Mouse (Mus musculus): ENCODE measurements around the gene Fgfr2. TPM values are rescaled to one million over a fixed set of nuclear protein-coding genes. Genes with fewer than 3 reads are reported as not detected.

Fgfr2 gene
- polyA plus RNA-seq, 1 experiment from 2014 or later: 24.9 TPM

- WGBS (ENCODE audit: insufficient replicate concordance): 57% methylated on average over 7 of the region's 7 CpGs
- no peaks in the 10 kb centered on the region for H3K9me3 ChIP-seq (replicated peaks; ENCODE audit: control insufficient read depth, low read length)
- ATAC-seq (replicated peaks; ENCODE audit: insufficient number of reproducible peaks, low FRiP score, low TSS enrichment): no peak
- no peaks in the 10 kb centered on the region for H3K27me3 ChIP-seq (ENCODE audit: control insufficient read depth, insufficient read depth, low read length)
- H3K4me1 ChIP-seq (ENCODE audit: control insufficient read depth, insufficient read depth, low read length): peaks cover 17% of the 10 kb centered on the region
- H3K4me2 ChIP-seq: no peak overlapping the region
- H3K36me3 ChIP-seq (ENCODE audit: control insufficient read depth, insufficient read depth, low read length): no peaks in the 10 kb centered on the region
- H3K27ac ChIP-seq (ENCODE audit: low read depth, low read length): no peak overlapping the region
- H3K4me3 ChIP-seq (ENCODE audit: low read depth, low read length): no peak overlapping the region
- no peak overlapping the region for H3K9ac ChIP-seq (ENCODE audit: low read depth, low read length)
Measured at GRCm38 (mm10) chr7:130174525-130174924, 2948.6 kb downstream of the Fgfr2 start.

- WGBS (ENCODE audit: insufficient replicate concordance): 71% methylated on average over 5 of the region's 5 CpGs
- no peak overlapping the region for H3K4me2 ChIP-seq
- H3K27me3 ChIP-seq (ENCODE audit: control insufficient read depth, insufficient read depth, low read length): no peaks in the 10 kb centered on the region
- no peak overlapping the region for H3K27ac ChIP-seq (ENCODE audit: low read depth, low read length)
- no peak overlapping the region for H3K4me3 ChIP-seq (ENCODE audit: low read depth, low read length)
- no peak for ATAC-seq (replicated peaks; ENCODE audit: insufficient number of reproducible peaks, low FRiP score, low TSS enrichment)
- H3K36me3 ChIP-seq (ENCODE audit: control insufficient read depth, insufficient read depth, low read length): no peaks in the 10 kb centered on the region
- H3K4me1 ChIP-seq (ENCODE audit: control insufficient read depth, insufficient read depth, low read length): peaks cover 17% of the 10 kb centered on the region
- no peak overlapping the region for H3K9ac ChIP-seq (ENCODE audit: low read depth, low read length)
- no peaks in the 10 kb centered on the region for H3K9me3 ChIP-seq (replicated peaks; ENCODE audit: control insufficient read depth, low read length)
Measured at GRCm38 (mm10) chr7:130173914-130174313, 2949.2 kb downstream of the Fgfr2 start.

DNA sequence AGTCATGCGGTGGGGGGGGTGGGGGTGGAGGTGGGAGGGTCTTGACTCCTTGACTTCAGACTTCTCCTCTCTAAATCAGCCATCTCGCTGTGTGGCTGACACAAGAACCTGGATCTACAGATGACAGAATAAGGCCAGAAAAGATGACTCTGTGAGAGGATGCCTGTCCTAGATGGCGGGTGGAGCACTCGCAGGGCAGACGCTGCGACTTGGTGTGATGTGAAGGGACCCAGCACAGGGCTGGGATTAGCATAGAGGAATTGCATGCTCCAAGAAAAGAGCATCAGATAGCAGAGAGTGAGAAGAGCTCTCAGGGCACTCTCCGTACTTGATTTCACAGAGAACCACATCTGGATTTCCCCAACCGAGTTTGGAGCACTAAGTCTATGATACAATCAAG is 2953.0 kb downstream of the Fgfr2 start:
- H3K9me3 ChIP-seq (replicated peaks; ENCODE audit: control insufficient read depth, low read length): no peaks in the 10 kb centered on the region
- H3K4me3 ChIP-seq (ENCODE audit: low read depth, low read length): no peak overlapping the region
- H3K27me3 ChIP-seq (ENCODE audit: control insufficient read depth, insufficient read depth, low read length): no peaks in the 10 kb centered on the region
- 0 out of 2 replicates have a peak, but pooled peaks cover 2% of the 10 kb centered on the region for H3K36me3 ChIP-seq (ENCODE audit: control insufficient read depth, insufficient read depth, low read length)
- peaks cover 16% of the 10 kb centered on the region for H3K4me1 ChIP-seq (ENCODE audit: control insufficient read depth, insufficient read depth, low read length)
- 38% methylated on average over 8 of the region's 8 CpGs for WGBS (ENCODE audit: insufficient replicate concordance)
- H3K4me2 ChIP-seq: no peak overlapping the region
- no peak overlapping the region for H3K9ac ChIP-seq (ENCODE audit: low read depth, low read length)
- no peak for ATAC-seq (replicated peaks; ENCODE audit: insufficient number of reproducible peaks, low FRiP score, low TSS enrichment)
- no peak overlapping the region for H3K27ac ChIP-seq (ENCODE audit: low read depth, low read length)

- no peak overlapping the region for H3K4me3 ChIP-seq (ENCODE audit: low read depth, low read length)
- no peaks in the 10 kb centered on the region for H3K27me3 ChIP-seq (ENCODE audit: control insufficient read depth, insufficient read depth, low read length)
- 74% methylated on average over 12 of the region's 12 CpGs for WGBS (ENCODE audit: insufficient replicate concordance)
- ATAC-seq (replicated peaks; ENCODE audit: insufficient number of reproducible peaks, low FRiP score, low TSS enrichment): no peak
- no peak overlapping the region for H3K27ac ChIP-seq (ENCODE audit: low read depth, low read length)
- no peaks in the 10 kb centered on the region for H3K9me3 ChIP-seq (replicated peaks; ENCODE audit: control insufficient read depth, low read length)
- H3K4me2 ChIP-seq: no peak overlapping the region
- H3K9ac ChIP-seq (ENCODE audit: low read depth, low read length): no peak overlapping the region
- peaks cover 5% of the 10 kb centered on the region; the same call in 1 of the 2 replicates for H3K36me3 ChIP-seq (ENCODE audit: control insufficient read depth, insufficient read depth, low read length)
- peaks cover 13% of the 10 kb centered on the region for H3K4me1 ChIP-seq (ENCODE audit: control insufficient read depth, insufficient read depth, low read length)
Measured at GRCm38 (mm10) chr7:130168296-130168695, 2954.9 kb downstream of the Fgfr2 start.

DNA sequence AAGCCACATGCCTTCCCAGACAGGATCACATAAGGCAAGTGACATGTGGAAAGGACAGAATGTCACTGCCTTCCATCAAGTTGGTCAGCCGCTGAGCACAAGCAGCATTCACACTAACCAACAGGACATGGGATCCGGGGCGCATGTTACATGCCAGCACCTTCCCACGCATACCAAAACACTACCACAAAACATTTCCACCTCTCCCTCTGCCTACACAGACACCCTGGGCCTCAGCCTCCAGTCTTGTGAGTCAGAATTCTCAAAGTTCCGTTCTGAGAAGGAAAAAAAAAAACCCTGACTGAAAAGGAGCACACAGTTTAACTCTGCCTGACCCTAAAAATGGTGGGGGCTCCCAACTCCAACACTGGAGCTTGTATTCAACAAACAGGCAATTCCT is 2955.9 kb downstream of the Fgfr2 start:
- WGBS (ENCODE audit: insufficient replicate concordance): 67% methylated on average over 5 of the region's 5 CpGs
- no peak overlapping the region for H3K4me2 ChIP-seq
- no peak overlapping the region for H3K4me3 ChIP-seq (ENCODE audit: low read depth, low read length)
- H3K27me3 ChIP-seq (ENCODE audit: control insufficient read depth, insufficient read depth, low read length): no peaks in the 10 kb centered on the region
- H3K4me1 ChIP-seq (ENCODE audit: control insufficient read depth, insufficient read depth, low read length): peaks cover 13% of the 10 kb centered on the region
- peaks cover 5% of the 10 kb centered on the region; the same call in 1 of the 2 replicates for H3K36me3 ChIP-seq (ENCODE audit: control insufficient read depth, insufficient read depth, low read length)
- no peaks in the 10 kb centered on the region for H3K9me3 ChIP-seq (replicated peaks; ENCODE audit: control insufficient read depth, low read length)
- no peak for ATAC-seq (replicated peaks; ENCODE audit: insufficient number of reproducible peaks, low FRiP score, low TSS enrichment)
- no peak overlapping the region for H3K9ac ChIP-seq (ENCODE audit: low read depth, low read length)
- no peak overlapping the region for H3K27ac ChIP-seq (ENCODE audit: low read depth, low read length)

- Histone ChIP-seq H3K27me3 (ENCODE audit: control insufficient read depth, insufficient read depth, low read length) (no peaks in the 10 kb centered on the region), H3K36me3 (ENCODE audit: control insufficient read depth, insufficient read depth, low read length) (peaks cover 5% of the 10 kb centered on the region; the same call in 1 of the 2 replicates), H3K4me1 (ENCODE audit: control insufficient read depth, insufficient read depth, low read length) (peaks cover 13% of the 10 kb centered on the region), H3K4me2 (no peak overlapping the region), H3K9ac (ENCODE audit: low read depth, low read length) (no peak overlapping the region), H3K9me3 (replicated peaks; ENCODE audit: control insufficient read depth, low read length) (no peaks in the 10 kb centered on the region), H3K4me3 (ENCODE audit: low read depth, low read length) (no peak overlapping the region), H3K27ac (ENCODE audit: low read depth, low read length) (no peak overlapping the region)
- ATAC-seq (replicated peaks; ENCODE audit: insufficient number of reproducible peaks, low FRiP score, low TSS enrichment): no peak
- 69% methylated on average over 4 of the region's 4 CpGs for WGBS (ENCODE audit: insufficient replicate concordance)
Measured at GRCm38 (mm10) chr7:130166190-130166589, 2957.0 kb downstream of the Fgfr2 start.

DNA sequence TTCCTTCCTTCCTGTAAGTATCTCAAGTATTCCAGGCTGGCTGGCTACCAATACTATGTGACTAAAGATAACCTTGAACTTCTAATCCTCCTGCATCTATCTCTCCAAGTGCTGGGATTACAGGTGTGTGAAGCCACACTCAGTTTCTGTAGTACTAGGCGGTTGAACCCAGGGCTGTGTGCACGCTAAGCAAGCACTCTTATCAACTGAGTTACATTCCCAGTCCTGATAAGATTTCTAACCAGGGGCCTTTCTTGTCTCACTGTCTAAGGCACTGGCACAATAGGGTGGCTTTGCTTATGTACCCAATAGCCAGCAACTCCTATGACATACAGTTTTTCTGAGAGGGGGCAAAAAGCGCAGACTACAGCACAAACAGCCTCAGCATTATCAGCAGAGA is 2957.7 kb downstream of the Fgfr2 start:
- no peaks in the 10 kb centered on the region for H3K9me3 ChIP-seq (replicated peaks; ENCODE audit: control insufficient read depth, low read length)
- no peak overlapping the region for H3K27ac ChIP-seq (ENCODE audit: low read depth, low read length)
- H3K9ac ChIP-seq (ENCODE audit: low read depth, low read length): no peak overlapping the region
- H3K4me1 ChIP-seq (ENCODE audit: control insufficient read depth, insufficient read depth, low read length): peaks cover 13% of the 10 kb centered on the region
- 23% methylated on average over 3 of the region's 3 CpGs for WGBS (ENCODE audit: insufficient replicate concordance)
- H3K4me3 ChIP-seq (ENCODE audit: low read depth, low read length): no peak overlapping the region
- no peak overlapping the region for H3K4me2 ChIP-seq
- no peaks in the 10 kb centered on the region for H3K27me3 ChIP-seq (ENCODE audit: control insufficient read depth, insufficient read depth, low read length)
- ATAC-seq (replicated peaks; ENCODE audit: insufficient number of reproducible peaks, low FRiP score, low TSS enrichment): no peak
- H3K36me3 ChIP-seq (ENCODE audit: control insufficient read depth, insufficient read depth, low read length): peaks cover 5% of the 10 kb centered on the region; the same call in 1 of the 2 replicates

DNA sequence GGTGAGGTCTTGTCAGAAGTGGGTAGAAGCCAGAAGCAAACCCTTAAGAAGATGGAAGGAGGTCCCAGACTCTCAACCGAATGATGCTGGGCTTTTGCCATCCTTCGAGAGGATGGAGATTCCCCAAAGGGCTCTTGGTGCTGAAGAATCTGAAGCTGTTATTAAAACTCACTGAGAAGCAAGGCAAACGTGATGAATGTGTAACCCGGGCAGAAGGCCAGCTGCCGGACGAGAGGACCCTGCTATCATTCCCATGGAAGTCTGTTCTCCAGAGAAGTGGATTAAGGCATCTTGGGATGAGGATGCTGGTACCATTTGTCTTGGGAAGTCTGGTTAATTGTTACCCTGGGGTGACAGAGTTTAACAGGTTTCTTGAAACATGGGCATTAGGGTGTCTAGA is 2960.4 kb downstream of the Fgfr2 start:
- peaks cover 9% of the 10 kb centered on the region for H3K4me1 ChIP-seq (ENCODE audit: control insufficient read depth, insufficient read depth, low read length)
- peaks cover 5% of the 10 kb centered on the region; the same call in 1 of the 2 replicates for H3K36me3 ChIP-seq (ENCODE audit: control insufficient read depth, insufficient read depth, low read length)
- 84% methylated on average over 6 of the region's 6 CpGs for WGBS (ENCODE audit: insufficient replicate concordance)
- H3K9me3 ChIP-seq (replicated peaks; ENCODE audit: control insufficient read depth, low read length): no peaks in the 10 kb centered on the region
- H3K27ac ChIP-seq (ENCODE audit: low read depth, low read length): no peak overlapping the region
- no peak overlapping the region for H3K4me2 ChIP-seq
- ATAC-seq (replicated peaks; ENCODE audit: insufficient number of reproducible peaks, low FRiP score, low TSS enrichment): no peak
- no peaks in the 10 kb centered on the region for H3K27me3 ChIP-seq (ENCODE audit: control insufficient read depth, insufficient read depth, low read length)
- H3K9ac ChIP-seq (ENCODE audit: low read depth, low read length): no peak overlapping the region
- no peak overlapping the region for H3K4me3 ChIP-seq (ENCODE audit: low read depth, low read length)

DNA sequence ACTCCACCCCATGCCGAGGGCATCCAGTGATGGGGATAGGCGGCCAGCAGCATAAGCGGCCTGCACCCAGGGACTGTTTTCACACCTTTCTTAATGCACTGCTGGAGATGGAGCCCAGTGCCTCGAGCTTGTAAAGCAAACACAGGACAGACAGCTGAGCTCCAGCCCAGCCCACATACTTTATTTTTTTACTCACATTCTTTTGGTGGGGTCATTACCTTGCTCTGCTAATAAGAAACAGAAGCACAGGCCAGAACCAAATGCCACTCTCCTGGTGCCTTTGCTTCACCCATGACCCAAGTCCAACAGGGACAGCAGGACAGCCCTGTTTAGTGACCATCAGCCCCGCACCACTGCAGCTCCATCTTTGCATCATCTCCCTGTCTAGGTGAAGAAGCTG is 2961.6 kb downstream of the Fgfr2 start:
- Histone ChIP-seq H3K36me3 (ENCODE audit: control insufficient read depth, insufficient read depth, low read length) (peaks cover 3% of the 10 kb centered on the region; the same call in 1 of the 2 replicates), H3K4me2 (no peak overlapping the region), H3K9ac (ENCODE audit: low read depth, low read length) (no peak overlapping the region), H3K27me3 (ENCODE audit: control insufficient read depth, insufficient read depth, low read length) (no peaks in the 10 kb centered on the region), H3K4me3 (ENCODE audit: low read depth, low read length) (no peak overlapping the region), H3K4me1 (ENCODE audit: control insufficient read depth, insufficient read depth, low read length) (peaks cover 9% of the 10 kb centered on the region), H3K9me3 (replicated peaks; ENCODE audit: control insufficient read depth, low read length) (no peaks in the 10 kb centered on the region), H3K27ac (ENCODE audit: low read depth, low read length) (no peak overlapping the region)
- whole genome bisulfite sequencing (ENCODE audit: insufficient replicate concordance): 45% methylated on average over 5 of the region's 5 CpGs
- no peak for ATAC-seq (replicated peaks; ENCODE audit: insufficient number of reproducible peaks, low FRiP score, low TSS enrichment)

Measured in heart, embryonic 11.5 days (tissue).